Mouse (Mus musculus) kidney, embryonic 16.5 days (tissue): ENCODE results near the gene Tspan5. TPM values are rescaled to one million over a fixed set of nuclear protein-coding genes. Genes with fewer than 3 reads are reported as not detected.

Experiments
- ATAC-seq: fragments of 200-750 bp; cut with Nextera tagmentation; 2 replicates; pipeline ENCODE4 v1.8.0; 2017; ENCODE audit warnings: moderate TSS enrichment; ENCODE audit not compliant: low FRiP score, low TSS enrichment
- H3K27ac ChIP-seq: fragments of 300-500 bp; sonication (generic); 2 replicates; pipeline ENCODE4 v1.5.1; 2014; ENCODE audit warnings: low read length
- H3K27me3 ChIP-seq: fragments of 300-500 bp; sonication (generic); 2 replicates; pipeline ENCODE4 v1.6.1; 2014; ENCODE audit warnings: low read length, control low read depth, mixed read lengths; ENCODE audit not compliant: insufficient read depth
- H3K36me3 ChIP-seq: fragments of 300-500 bp; sonication (generic); 2 replicates; pipeline ENCODE4 v1.6.1; 2014; ENCODE audit warnings: low read length, control low read depth, mixed read lengths; ENCODE audit not compliant: insufficient read depth
- H3K4me1 ChIP-seq: fragments of 300-500 bp; sonication (generic); 2 replicates; pipeline ENCODE4 v1.6.1; 2014; ENCODE audit warnings: low read length, control low read depth, mixed read lengths; ENCODE audit not compliant: insufficient read depth
- H3K4me2 ChIP-seq: fragments of 300-500 bp; sonication (generic); replicated peaks from 2 replicates; pipeline ENCODE4 v1.6.1; 2014; ENCODE audit warnings: low read depth, low read length
- H3K4me3 ChIP-seq: fragments of 300-500 bp; sonication (generic); 2 replicates; pipeline ENCODE4 v1.5.1; 2014; ENCODE audit warnings: mild to moderate bottlenecking, low read length
- H3K9ac ChIP-seq: fragments of 300-500 bp; sonication (generic); replicated peaks from 2 replicates; pipeline ENCODE4 v1.6.1; 2014; ENCODE audit warnings: low read length
- H3K9me3 ChIP-seq: fragments of 300-500 bp; sonication (generic); 2 replicates; pipeline ENCODE4 v1.6.1; 2016; ENCODE audit warnings: low read length, control low read depth
- WGBS: fragments of 180-500 bp; shearing (Covaris S2); extraction: QIAGEN DNeasy Blood & Tissue Kit; methylation state at CpG from one replicate; pipeline ENCODE4 v1.1.7; 2014; 5-methylcytosine and 5-hydroxymethylcytosine counted together
- polyA plus RNA-seq: library from polyadenylated mRNA; unstranded; fragments of >200 nt; fragmentation: Nextera tagmentation; extraction: Ambion mirVana; gene quantifications from 2 replicates; pipeline ENCODE4 v1.2.1, GENCODE M21; 2015

The Tspan5 gene
- polyA plus RNA-seq, 1 experiment from 2014 or later: 22.8 TPM

DNA sequence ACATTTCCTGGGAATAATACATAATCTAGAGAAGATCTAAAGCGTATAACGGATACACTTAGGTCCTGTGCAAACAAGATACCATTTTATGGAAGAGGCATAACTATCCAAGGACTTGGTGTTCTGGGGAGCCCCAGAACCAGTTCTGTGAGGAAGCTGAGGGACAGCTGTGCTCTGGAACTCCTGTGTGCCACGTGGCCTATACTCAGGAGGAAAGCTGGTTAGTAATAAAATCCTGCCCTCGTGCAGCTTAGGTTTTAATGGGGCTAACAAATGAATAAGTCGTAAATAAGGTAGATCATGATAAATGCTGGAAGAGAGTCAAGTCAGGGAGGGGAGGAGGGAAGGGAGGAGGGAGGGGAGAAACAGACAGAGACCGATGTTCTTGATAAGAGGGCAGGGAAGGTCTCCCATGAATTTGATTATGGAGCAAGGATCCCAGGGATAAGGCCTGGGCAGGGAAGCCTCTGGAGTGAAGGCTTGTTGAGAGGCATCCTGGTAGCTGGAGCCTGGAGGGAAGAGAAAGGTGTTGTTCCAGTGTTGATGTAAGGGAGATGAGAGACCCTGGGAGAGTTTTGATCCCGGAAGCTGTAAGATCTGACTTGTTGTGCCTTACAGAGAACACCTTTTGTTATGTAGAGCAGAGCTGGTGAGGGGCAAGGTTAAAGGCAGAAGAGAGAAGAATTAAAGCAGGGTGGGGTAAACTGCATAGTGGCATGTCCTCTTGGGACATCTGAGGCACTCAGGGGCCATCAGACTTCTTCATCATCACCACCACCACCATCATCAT, 34.1 kb downstream of the Tspan5 start:
- no peak for ATAC-seq
- Histone ChIP-seq H3K4me1 (peaks cover 31% of the 10 kb centered on the region), H3K4me2 (no peak overlapping the region), H3K4me3 (no peak overlapping the region), H3K27ac (no peak overlapping the region), H3K36me3 (no peaks in the 10 kb centered on the region), H3K9ac (no peak overlapping the region), H3K9me3 (no peaks in the 10 kb centered on the region), H3K27me3 (no peaks in the 10 kb centered on the region)
- WGBS: 46% methylated on average over 7 of the region's 7 CpGs

GRCm38 (mm10) chr3:138781492-138781891, 39.5 kb downstream of the Tspan5 start:
- Histone ChIP-seq H3K4me3 (no peak overlapping the region), H3K27me3 (no peaks in the 10 kb centered on the region), H3K4me2 (no peak overlapping the region), H3K36me3 (no peaks in the 10 kb centered on the region), H3K4me1 (peaks cover 44% of the 10 kb centered on the region), H3K27ac (no peak overlapping the region), H3K9me3 (no peaks in the 10 kb centered on the region), H3K9ac (no peak overlapping the region)
- WGBS: 49% methylated on average over 9 of the region's 9 CpGs
- ATAC-seq: peak; percentile 64

DNA sequence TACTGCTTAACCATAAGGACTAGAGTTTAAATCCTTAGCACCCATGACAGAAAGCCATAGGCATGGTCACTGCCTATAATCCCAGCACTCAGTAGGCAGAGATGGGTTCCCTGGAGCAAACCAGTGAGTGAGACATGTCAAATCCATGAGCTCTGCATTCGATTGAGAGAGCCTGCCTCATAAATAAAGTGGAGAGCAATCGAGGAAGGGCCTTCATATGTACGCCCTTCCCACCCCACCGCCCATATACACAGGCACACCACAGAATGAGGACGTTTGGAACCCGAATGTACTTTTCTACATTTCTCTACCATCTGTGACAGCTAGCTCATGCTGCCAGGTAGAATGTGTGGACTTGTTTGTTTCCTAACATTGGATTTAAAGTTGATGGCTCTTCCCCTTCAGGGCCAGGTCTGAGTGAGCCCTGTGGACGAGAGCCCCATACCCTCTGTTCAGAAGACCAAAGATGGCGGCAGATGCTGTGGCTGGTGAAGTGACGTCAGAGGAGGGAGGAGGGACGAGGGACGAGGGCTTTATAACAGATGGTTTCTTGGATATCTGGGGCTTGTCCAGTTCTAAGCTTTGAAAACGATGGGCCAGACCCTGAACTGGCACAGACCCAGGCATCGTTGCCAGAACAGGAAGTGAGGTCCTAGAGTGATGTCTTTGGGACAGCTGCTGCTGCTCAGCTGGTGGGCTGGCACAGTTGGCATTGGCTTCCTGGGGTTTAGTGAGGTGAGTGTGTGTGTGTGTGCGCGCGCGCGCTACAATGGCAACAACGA, 42.1 kb downstream of the Tspan5 start:
- no peak for ATAC-seq

DNA sequence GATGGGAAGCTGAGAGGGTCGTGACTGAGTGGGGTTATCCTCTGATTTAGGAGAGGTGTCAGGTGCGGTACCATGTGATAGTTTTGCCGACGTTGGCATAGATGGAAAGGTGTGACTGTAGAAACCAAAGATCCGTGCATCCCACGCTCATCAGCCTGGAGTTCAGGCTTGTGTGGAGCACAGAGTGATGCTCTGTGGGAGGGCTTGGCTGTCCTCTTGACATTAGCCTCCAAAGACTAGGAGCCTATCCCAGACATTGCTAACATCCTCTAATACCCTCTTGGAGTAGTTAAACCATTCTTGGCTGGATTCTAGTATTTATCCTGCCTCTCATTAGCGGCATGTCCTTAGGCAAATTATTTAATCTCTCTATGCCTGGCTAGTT, 42.6 kb downstream of the Tspan5 start:
- H3K9me3 ChIP-seq: no peaks in the 10 kb centered on the region
- no peak for ATAC-seq
- H3K4me1 ChIP-seq: peaks cover 31% of the 10 kb centered on the region
- H3K36me3 ChIP-seq: no peaks in the 10 kb centered on the region
- no peak overlapping the region for H3K27ac ChIP-seq
- no peak overlapping the region for H3K4me2 ChIP-seq
- H3K9ac ChIP-seq: no peak overlapping the region
- H3K4me3 ChIP-seq: no peak overlapping the region
- H3K27me3 ChIP-seq: no peaks in the 10 kb centered on the region
- 79% methylated on average over 7 of the region's 7 CpGs for WGBS

More for the DNA sequence above, 42.1 kb downstream of the Tspan5 start:
- no peak overlapping the region for H3K27ac ChIP-seq
- 80% methylated on average over 19 of the region's 19 CpGs for WGBS
- no peaks in the 10 kb centered on the region for H3K9me3 ChIP-seq
- no peak overlapping the region for H3K4me2 ChIP-seq
- no peak overlapping the region for H3K9ac ChIP-seq
- peaks cover 36% of the 10 kb centered on the region for H3K4me1 ChIP-seq
- H3K36me3 ChIP-seq: no peaks in the 10 kb centered on the region
- H3K4me3 ChIP-seq: no peak overlapping the region
- H3K27me3 ChIP-seq: no peaks in the 10 kb centered on the region

DNA sequence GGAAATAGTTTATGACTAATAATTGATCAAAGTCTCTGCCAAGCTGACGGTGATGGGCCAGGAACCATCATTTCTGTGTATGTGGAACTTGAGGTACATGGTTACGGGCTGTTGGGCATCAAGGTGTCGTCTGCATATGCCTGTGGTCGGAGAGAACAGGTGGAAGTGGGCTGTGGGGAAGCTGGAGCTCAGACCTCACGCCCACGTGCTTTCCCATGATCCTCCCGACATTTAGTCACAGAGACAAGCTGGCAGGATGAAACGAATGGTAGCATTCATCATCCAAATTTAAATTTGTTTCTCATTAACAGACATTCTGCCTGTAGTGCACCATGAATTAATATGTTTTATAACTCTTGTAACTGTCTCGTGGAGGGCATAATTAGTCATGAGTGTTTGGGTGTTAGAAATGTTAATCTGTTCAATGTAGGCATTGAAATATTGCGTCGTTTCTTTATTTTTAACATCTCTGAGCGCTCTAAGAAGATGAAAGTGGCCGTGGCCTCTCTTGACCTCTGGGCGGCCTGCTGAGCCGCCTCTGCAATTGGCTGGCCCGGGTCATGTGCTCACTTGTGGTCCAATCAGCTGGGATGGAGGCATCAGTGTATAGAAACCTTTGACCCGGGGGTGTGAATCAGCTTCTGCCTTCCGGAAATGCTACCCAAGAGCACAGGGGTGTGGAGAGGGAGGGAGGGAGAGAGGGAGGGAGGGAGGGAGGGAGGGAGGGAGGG, 45.9 kb downstream of the Tspan5 start:
- H3K27ac ChIP-seq: no peak overlapping the region
- H3K4me1 ChIP-seq: peaks cover 13% of the 10 kb centered on the region
- no peak overlapping the region for H3K4me2 ChIP-seq
- H3K4me3 ChIP-seq: no peak overlapping the region
- no peaks in the 10 kb centered on the region for H3K27me3 ChIP-seq
- no peaks in the 10 kb centered on the region for H3K36me3 ChIP-seq
- WGBS: 89% methylated on average over 17 of the region's 18 CpGs
- no peaks in the 10 kb centered on the region for H3K9me3 ChIP-seq
- H3K9ac ChIP-seq: no peak overlapping the region
- ATAC-seq: no peak

DNA sequence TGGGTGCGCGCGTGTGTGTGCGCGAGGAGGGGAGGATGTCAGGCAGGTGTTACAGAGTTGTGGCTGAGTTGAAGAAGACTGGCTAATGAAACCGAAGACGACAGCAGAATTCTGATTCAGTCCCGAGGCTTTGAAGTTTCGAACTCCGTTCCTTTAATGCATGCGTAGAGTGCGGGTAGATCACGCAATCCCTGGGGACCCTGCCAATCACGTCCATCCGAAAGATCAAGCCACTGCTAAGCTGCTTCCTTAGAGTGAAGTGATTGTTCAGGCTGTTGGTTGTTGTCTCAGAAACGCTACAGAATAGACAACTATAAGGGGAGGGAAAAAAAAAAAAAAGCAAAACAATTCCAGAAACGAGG, 46.5 kb downstream of the Tspan5 start:
- H3K36me3 ChIP-seq: no peaks in the 10 kb centered on the region

GRCm38 (mm10) chr3:138789275-138789674, 47.3 kb downstream of the Tspan5 start:
- Histone ChIP-seq H3K36me3 (no peaks in the 10 kb centered on the region), H3K4me1 (0 out of 2 replicates have a peak, but pooled peaks cover 4% of the 10 kb centered on the region), H3K9ac (no peak overlapping the region), H3K27ac (no peak overlapping the region), H3K4me2 (no peak overlapping the region), H3K9me3 (no peaks in the 10 kb centered on the region), H3K4me3 (no peak overlapping the region), H3K27me3 (no peaks in the 10 kb centered on the region)
- no peak for ATAC-seq
- WGBS: 90% methylated on average over 5 of the region's 5 CpGs

More for the DNA sequence above, 46.5 kb downstream of the Tspan5 start:
- WGBS: 88% methylated on average over 17 of the region's 17 CpGs
- no peak overlapping the region for H3K27ac ChIP-seq
- H3K9ac ChIP-seq: no peak overlapping the region
- H3K27me3 ChIP-seq: no peaks in the 10 kb centered on the region
- no peak for ATAC-seq
- H3K4me3 ChIP-seq: no peak overlapping the region
- H3K4me1 ChIP-seq: peaks cover 8% of the 10 kb centered on the region; the same call in 1 of the 2 replicates
- no peak overlapping the region for H3K4me2 ChIP-seq
- no peaks in the 10 kb centered on the region for H3K9me3 ChIP-seq

- no peaks in the 10 kb centered on the region for H3K4me1 ChIP-seq
- H3K27me3 ChIP-seq: no peaks in the 10 kb centered on the region
- no peaks in the 10 kb centered on the region for H3K9me3 ChIP-seq
- no peak overlapping the region for H3K27ac ChIP-seq
- no peak overlapping the region for H3K9ac ChIP-seq
- 90% methylated on average over 8 of the region's 8 CpGs for WGBS
- ATAC-seq: no peak
- no peak overlapping the region for H3K4me2 ChIP-seq
- no peak overlapping the region for H3K4me3 ChIP-seq
- no peaks in the 10 kb centered on the region for H3K36me3 ChIP-seq
Measured at GRCm38 (mm10) chr3:138794533-138794932, 52.5 kb downstream of the Tspan5 start.

- Histone ChIP-seq H3K4me1 (no peaks in the 10 kb centered on the region), H3K27ac (no peak overlapping the region), H3K36me3 (no peaks in the 10 kb centered on the region), H3K4me2 (no peak overlapping the region), H3K27me3 (no peaks in the 10 kb centered on the region), H3K9me3 (no peaks in the 10 kb centered on the region), H3K4me3 (no peak overlapping the region), H3K9ac (no peak overlapping the region)
- 90% methylated on average over 7 of the region's 7 CpGs for WGBS
- no peak for ATAC-seq
Measured at GRCm38 (mm10) chr3:138795951-138796350, 54.0 kb downstream of the Tspan5 start.
